Mouse (Mus musculus) heart, adult 18-20 months (tissue): ENCODE data around the gene Macrod2. TPM values are rescaled to one million over a fixed set of nuclear protein-coding genes. Genes with fewer than 3 reads are reported as not detected.

Experiments
- DNase-seq, 2 experiments: peaks; one replicate each; pipeline ENCODE4 v3.0.0; 2021 to 2022; ENCODE audit warnings: mixed read lengths in 1 of 2
- total RNA-seq, 2 experiments: library from RNA; stranded (reverse); gene quantifications; 2 replicates each; pipeline ENCODE4 v1.2.3; 2021

Gene Macrod2
- total RNA-seq, 2 experiments from 2014 or later, result 7.2 to 8.3 TPM

DNA sequence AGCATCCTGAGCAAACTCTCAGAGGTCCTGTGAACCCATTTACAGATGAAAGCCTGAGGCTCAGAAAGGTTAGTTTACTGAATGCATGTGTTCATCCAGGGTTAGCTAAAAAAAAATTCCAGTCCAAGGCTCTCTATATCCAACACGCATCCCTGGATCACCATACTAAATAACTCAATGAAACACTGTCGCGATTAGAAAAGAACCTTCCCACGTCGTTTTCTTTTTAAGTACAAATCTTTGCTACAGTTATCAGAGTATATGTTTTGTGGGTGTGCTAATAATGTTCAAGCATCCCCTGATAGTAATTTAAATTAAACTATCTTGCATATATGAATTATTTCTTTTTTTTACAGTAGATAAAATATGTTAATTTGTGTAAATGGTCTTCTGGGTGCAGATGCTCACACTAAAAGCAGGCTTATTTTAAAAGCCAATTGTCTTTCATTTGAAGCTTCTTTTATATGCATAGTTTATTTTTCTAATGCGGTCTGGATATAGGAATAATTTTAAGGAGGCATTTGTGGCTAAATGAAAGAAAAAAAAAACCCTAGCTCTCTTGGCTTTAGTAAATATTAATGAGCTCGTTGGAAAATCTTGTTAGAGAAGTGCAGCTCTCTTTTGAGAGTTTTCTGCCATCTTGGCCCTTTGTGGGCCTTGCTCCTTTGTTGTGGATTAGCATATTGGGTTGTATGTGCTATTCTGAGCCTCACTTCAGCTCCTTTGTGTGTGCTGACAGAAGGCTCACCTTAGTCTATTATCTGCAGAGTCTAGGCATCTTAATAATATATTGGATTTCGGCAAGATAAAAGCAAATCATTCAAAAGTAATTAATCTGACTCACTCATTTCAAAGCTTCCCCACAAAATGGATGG is 679.1 kb downstream of the Macrod2 start:
- DNase-seq, result no peak

DNA sequence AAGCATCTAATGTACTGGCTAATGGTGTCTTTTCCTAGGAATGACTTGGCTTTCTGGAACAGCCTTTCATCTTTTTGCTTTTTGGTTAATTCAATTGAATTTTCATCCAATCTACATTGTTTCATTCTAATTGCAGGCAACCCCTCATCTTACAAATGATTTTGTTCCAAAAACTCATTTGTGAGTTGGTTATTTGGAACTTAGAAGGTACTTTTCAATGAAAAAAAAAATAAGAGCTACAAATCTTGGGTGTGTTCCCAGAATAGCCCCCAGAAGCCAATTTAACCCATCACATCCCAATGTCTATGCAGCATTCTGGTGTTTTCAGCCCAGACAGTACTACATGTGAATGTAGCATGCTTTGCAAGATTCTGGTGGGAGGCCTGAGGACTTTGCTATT is 683.1 kb downstream of the Macrod2 start:
- no peak for DNase-seq

GRCm38 (mm10) chr2:141091320-141091719 is 696.2 kb downstream of the Macrod2 start:
- no peak for DNase-seq

- no peak for DNase-seq
These were observed 722.5 kb downstream of the Macrod2 start for GRCm38 (mm10) chr2:141117579-141117978.

DNA sequence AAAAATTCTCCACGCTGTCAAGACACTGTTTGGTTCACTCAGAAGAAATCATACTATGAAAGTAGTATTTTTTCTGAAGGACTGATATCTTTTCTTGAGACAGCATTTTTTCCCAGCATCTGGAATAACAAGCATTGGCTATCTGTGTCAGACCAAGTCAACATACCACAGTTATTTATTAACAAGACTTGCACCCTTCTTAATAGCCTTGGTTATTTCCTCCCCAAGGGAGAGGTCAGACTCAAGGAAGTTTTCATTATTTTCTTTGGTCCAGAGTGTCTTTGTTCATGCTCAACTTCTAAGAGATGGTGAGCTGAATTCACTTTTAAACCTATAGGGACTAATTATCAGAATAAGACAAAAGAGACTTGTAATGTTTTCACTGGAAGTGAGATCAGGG is 728.8 kb downstream of the Macrod2 start:
- DNase-seq, result no peak

DNA sequence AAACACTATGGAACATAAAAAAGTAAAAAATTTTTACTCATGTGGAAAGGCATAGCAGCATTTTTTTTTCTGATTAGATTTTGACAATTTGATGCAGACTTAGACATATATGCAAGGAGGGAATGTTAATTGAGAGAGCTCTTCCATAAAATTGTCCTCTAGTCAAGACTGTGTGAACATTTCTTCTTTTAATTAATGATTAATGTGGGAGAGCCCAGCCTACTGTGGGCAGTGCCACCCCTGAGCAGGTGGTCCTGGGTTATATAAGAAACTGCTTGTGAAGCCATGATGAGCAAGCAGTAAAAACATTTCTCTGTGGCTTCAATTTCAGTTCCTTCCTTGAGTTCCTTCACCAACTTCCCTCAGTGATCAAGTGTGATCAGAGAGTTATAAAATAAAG is 730.5 kb downstream of the Macrod2 start:
- DNase-seq, result no peak

DNA sequence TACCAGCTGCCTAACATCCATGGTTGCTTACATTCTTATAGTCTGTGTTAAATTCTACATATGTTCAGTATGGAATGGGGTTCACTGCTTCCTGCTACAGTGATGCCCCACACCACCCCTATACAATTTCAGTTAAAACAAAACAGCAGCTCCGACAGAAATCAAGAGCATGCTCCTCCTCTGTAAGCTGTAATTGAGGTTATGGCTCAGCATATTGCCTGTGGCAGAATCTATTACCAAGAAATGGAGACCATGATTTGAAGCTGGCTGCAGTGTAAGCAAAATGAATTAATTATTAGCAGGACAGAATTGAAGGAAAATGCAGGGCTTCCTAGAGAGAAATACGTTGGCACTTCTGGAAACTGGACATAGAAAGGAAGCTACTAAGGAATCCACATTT is 747.2 kb downstream of the Macrod2 start:
- DNase-seq, result no peak

DNA sequence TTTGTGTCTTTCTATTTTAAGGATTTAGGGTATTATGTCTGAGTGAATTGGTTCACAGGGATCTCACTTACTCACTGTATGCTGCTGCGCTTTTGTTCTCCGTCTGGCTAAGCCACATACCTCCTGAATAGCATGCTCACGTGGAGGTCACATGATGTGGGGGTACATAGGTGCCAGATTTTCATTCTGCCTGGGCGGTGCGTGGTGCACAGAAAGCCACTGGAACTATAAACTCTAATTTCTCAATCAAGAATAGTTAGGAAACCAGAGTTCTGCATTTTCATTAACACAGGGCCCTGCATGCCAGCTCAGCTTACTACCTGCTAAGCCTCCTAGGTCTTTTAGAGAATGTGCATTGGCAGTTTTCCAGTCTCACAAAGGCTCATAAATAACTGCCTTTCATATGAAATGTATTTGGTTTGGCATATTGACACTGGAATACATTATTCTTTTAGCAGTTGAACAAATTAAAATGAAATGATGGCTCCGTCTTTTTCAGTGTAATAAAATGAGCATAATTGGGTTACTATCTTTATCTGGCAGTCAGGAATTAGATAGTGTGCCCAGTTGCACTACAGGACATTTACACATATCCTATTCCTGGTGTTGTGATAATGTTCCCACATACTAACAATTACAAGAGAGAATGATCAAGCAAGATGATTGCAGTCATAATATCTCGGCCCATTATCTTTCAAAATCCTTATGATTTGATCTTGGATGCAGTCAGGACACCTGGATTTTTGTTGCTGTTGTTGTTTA is 757.1 kb downstream of the Macrod2 start:
- no peak for DNase-seq

DNA sequence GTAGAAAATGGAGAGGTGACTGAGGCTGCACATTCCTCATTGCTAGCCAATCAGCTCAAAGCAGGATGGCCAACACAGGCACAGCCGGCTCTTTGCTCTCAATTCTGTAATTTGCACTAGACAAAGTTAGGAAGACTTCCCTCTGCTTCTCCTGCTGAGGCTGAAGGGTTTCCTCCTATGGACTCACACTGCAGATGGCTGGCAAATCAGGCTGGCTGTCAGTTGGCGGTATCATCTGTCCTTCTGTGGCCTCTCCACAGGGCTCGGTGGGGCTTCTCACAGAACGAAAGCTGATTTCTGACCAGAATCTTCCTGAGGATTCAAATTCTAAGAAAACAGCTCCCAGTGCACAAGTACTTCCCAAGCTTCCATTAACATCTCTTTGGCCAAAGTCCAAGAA is 760.9 kb downstream of the Macrod2 start:
- no peak for DNase-seq

DNA sequence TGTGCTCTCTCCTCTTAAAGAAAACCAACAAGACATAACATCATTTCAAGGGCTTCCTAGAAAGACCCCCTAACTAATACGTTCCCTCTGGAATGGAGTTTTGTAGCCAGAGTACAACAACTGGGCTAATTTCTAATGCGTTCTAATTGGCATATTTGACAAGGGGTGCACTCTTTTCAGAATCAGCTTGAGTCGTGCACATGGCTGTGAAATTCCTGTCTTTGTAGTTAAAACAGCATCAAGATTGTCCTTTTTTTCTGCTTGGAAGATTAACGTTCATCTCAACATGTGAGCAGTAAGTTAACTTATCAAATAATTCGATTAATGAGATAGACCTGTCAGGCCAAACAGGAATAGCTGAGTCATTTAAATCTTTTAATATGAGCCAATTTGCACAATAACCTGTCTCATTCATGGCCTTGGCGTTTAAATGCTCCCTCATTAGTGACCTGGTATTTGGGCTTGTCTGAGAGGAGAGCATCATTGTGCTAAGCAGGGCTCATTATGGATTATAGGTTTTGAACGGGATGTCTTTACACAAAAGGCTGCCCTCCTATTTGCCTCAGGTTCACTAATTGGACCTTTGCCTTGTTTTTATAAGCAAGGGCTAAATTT is 762.0 kb downstream of the Macrod2 start:
- no peak for DNase-seq

DNA sequence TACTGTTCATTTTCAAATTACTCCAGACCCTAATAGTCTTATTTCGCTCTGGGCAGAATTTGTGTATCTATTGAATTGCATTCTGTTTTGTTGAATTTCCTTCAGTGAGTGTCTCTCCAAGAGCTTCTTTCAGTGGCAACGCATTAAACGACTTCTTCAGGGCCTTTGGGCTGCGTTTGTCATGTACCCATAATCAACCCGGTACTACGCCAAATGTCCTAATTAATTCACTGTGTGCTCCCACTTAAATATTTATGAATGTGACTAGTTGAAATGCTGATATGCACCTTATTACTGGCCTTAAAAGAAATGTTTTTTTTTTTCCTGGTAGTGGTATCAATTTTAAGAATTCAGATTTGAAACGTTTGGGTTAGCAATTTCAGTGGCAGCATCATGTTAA is 763.1 kb downstream of the Macrod2 start:
- DNase-seq, result no peak

DNA sequence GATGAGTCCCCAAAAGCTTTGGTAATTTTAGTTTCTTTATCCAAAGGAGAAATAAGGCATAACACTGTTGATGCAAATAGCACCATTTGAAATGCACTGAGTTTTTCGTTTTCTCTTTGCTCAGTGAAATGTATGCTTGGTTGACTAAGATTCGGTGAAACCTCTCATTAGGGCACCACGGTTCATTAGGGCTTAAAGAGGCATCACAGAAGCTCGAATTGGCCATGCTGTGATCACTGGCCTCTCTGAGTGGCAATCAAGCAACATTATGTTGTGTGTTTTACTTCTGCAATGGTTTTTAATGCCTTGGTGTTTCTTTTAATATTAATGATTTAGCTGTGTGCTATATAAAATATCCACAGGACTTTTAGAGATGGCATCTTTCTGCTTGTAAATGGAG is 768.8 kb downstream of the Macrod2 start:
- no peak for DNase-seq

DNA sequence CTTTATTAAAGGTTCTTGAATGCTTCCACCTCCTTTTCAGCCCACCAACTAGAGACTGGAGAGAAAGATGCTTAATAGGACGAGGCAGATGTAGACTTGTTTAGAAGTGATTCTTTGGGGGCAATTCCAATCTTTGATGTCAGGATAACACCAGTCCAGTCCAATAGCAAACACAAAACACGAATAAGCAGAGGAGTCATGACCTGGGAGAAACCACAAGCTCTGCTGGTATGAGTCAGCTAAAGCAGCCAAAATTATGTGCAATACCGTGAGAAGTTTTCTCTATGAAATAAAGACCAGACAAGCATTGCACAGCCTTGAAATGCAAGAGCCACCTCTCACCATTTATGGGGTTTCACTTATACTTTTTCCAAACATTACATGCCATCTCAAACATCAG is 774.5 kb downstream of the Macrod2 start:
- no peak for DNase-seq

GRCm38 (mm10) chr2:141173167-141173566 is 778.1 kb downstream of the Macrod2 start:
- DNase-seq, result no peak

GRCm38 (mm10) chr2:141173607-141174006 is 778.5 kb downstream of the Macrod2 start:
- DNase-seq, result no peak

DNA sequence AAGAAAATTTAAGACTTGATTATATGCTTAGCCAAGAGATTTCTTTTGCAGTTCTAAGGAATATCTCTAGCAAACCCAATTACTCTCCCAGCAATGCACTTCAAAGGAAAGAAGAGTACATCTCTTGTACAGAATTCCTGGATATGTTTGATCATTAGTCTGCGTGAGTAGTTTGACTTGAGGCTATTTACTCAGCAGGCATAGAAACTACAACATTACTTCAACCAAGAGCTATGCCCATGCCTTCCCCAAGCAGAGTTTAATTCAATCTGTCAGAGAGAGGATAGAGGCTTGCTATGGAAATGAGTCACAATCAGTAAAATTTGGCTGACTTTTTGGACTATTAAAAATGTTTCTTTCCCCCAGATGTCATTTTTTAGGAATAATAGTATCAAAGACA is 785.5 kb downstream of the Macrod2 start:
- no peak for DNase-seq

GRCm38 (mm10) chr2:141182034-141182759 is 787.1 kb downstream of the Macrod2 start:
- no peak for DNase-seq

DNA sequence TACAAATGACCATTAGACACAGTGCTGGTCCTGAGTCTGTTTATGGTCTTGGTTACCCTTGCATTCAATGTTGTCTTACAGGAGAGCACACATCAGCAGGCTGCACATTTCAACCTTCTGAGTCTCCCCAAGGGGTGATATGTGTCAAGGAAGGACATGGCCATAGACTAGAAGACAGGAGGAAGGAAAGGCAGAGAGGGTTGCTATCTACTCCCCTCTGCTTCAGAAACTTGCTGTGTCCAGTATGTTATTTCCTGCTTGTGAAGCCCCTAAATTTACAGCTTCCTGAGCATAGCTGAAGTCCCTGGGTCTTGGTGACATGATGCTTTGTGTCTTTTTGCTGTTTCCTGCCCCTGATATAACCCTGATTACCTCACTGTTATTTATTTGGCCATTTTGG is 799.4 kb downstream of the Macrod2 start:
- no peak for DNase-seq

DNA sequence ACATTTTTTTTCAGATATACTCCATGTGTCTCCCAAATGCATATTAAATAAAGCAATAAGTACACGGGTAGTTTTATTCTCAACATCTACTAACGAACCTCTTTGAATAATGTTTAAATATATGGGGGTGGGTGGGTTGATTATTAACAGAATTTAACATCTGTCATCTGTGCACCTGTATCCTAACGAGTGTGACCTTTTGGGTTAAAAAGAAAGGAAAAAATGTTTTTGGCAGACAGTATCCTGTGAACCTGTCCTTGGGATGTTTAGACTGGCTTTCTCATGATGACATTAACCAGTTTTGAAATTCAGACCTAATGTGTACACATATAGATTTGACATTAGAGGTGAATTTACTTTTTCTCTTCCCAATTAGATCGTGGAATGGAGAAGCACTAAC is 805.4 kb downstream of the Macrod2 start:
- DNase-seq, result no peak

GRCm38 (mm10) chr2:141201303-141202014 is 806.4 kb downstream of the Macrod2 start:
- DNase-seq, result no peak

- DNase-seq, result no peak
These were observed 806.9 kb downstream of the Macrod2 start for GRCm38 (mm10) chr2:141202015-141202364.

GRCm38 (mm10) chr2:141211346-141211745 is 816.2 kb downstream of the Macrod2 start:
- DNase-seq, result no peak
